Mouse (Mus musculus): ENCODE measurements around the gene Krt84. TPM values are rescaled to one million over a fixed set of nuclear protein-coding genes. Genes with fewer than 3 reads are reported as not detected.

Krt84 gene
- polyA plus RNA-seq, 1 experiment = not detected

GRCm38 (mm10) chr15:101479007-101479665 is 53.5 kb downstream of the Krt84 start:
- no peak for TF ChIP-seq GATA1 (IDR thresholded peaks at IDR 0.05; ENCODE audit: low read length)

Other genes starting within 250 kb of the Krt84 start
- 39.0 and 53.7 TPM in 2 replicates for gene Atg101, start 248.5 kb downstream of the Krt84 start, polyA plus RNA-seq (2012)
- gene 6030408B16Rik, start 239.6 kb downstream of the Krt84 start, polyA plus RNA-seq (2012) = not detected in 2 replicates
- not detected in 2 replicates for gene Krt80, start 162.7 kb downstream of the Krt84 start, polyA plus RNA-seq (2012)
- not detected in 2 replicates for gene Krt7, start 121.8 kb downstream of the Krt84 start, polyA plus RNA-seq (2012)
- not detected in 2 replicates for gene Krt87, start 94.0 kb downstream of the Krt84 start, polyA plus RNA-seq (2012)
- gene Krt88, start 85.1 kb downstream of the Krt84 start, polyA plus RNA-seq (2012) = not detected in 2 replicates
- not detected in 2 replicates for gene Krt81, start 69.1 kb downstream of the Krt84 start, polyA plus RNA-seq (2012)
- not detected in 2 replicates for gene Krt86, start 59.3 kb downstream of the Krt84 start, polyA plus RNA-seq (2012)
- not detected in 2 replicates for gene Krt83, start 41.3 kb downstream of the Krt84 start, polyA plus RNA-seq (2012)
- gene Gm49425, start 15.6 kb downstream of the Krt84 start, polyA plus RNA-seq (2012) = not detected in 2 replicates
- not detected in 2 replicates for gene Krt82, start 17.8 kb upstream of the Krt84 start, polyA plus RNA-seq (2012)
- not detected in 2 replicates for gene Krt90, start 30.1 kb upstream of the Krt84 start, polyA plus RNA-seq (2012)
- not detected in 2 replicates for gene Krt75, start 41.1 kb upstream of the Krt84 start, polyA plus RNA-seq (2012)
- gene Gm5414, start 95.4 kb upstream of the Krt84 start, polyA plus RNA-seq (2012) = not detected in 2 replicates
- gene Gm5478, start 114.6 kb upstream of the Krt84 start, polyA plus RNA-seq (2012) = not detected in 2 replicates
- gene Krt6b, start 147.5 kb upstream of the Krt84 start, polyA plus RNA-seq (2012) = not detected in 2 replicates
- not detected in 2 replicates for gene Krt6a, start 161.5 kb upstream of the Krt84 start, polyA plus RNA-seq (2012)
- not detected in 2 replicates for gene Krt5, start 180.1 kb upstream of the Krt84 start, polyA plus RNA-seq (2012)
- not detected in 2 replicates for gene Krt71, start 210.3 kb upstream of the Krt84 start, polyA plus RNA-seq (2012)